Mouse (Mus musculus): ENCODE measurements at regions not wholly inside any gene's neighbourhood (a gene's known extent, or its start where the extent isn't known, plus 50 kb on each side); places are given as distances from the start of the nearest gene placed in this dataset.

GRCm38 (mm10) chr6:117651551-117651950 is 189.4 kb upstream of the Zfp637 start:
- no peak overlapping the region for H3K4me3 ChIP-seq (ENCODE audit: low read depth, low read length)
- ATAC-seq (ENCODE audit: low FRiP score) (no peak), DNase-seq (ENCODE audit: low spot score) (no peak)
- H3K4me2 ChIP-seq (replicated peaks; ENCODE audit: low read depth, low read length), result no peak overlapping the region
- H3K27me3 ChIP-seq (ENCODE audit: control insufficient read depth, insufficient read depth, low read length), result no peaks in the 10 kb centered on the region
- no peaks in the 10 kb centered on the region for H3K9me3 ChIP-seq (ENCODE audit: control insufficient read depth, low read length)
- H3K9ac ChIP-seq (ENCODE audit: low read depth, low read length), result no peak overlapping the region
- H3K27ac ChIP-seq (ENCODE audit: low read depth, low read length), result no peak overlapping the region
- no peaks in the 10 kb centered on the region for H3K36me3 ChIP-seq (ENCODE audit: control insufficient read depth, insufficient read depth, low read length)
- WGBS, result 88% methylated on average over 4 of the region's 4 CpGs
- H3K4me1 ChIP-seq (replicated peaks; ENCODE audit: control insufficient read depth, insufficient read depth, low read length), result no peaks in the 10 kb centered on the region

- 57% methylated on average over 3 of the region's 3 CpGs for WGBS
- no peak overlapping the region for H3K27ac ChIP-seq (ENCODE audit: low read depth, low read length)
These were observed 189.0 kb upstream of the Zfp637 start for GRCm38 (mm10) chr6:117652012-117652411.

GRCm38 (mm10) chr6:117652917-117653316 is 188.1 kb upstream of the Zfp637 start:
- ATAC-seq (ENCODE audit: low FRiP score), result no peak
- Histone ChIP-seq H3K4me2 (replicated peaks; ENCODE audit: low read depth, low read length) (no peak overlapping the region), H3K27me3 (ENCODE audit: control insufficient read depth, insufficient read depth, low read length) (no peaks in the 10 kb centered on the region), H3K9ac (ENCODE audit: low read depth, low read length) (no peak overlapping the region), H3K4me3 (ENCODE audit: low read depth, low read length) (no peak overlapping the region), H3K27ac (ENCODE audit: low read depth, low read length) (no peak overlapping the region), H3K9me3 (ENCODE audit: control insufficient read depth, low read length) (no peaks in the 10 kb centered on the region), H3K4me1 (replicated peaks; ENCODE audit: control insufficient read depth, insufficient read depth, low read length) (no peaks in the 10 kb centered on the region), H3K36me3 (ENCODE audit: control insufficient read depth, insufficient read depth, low read length) (no peaks in the 10 kb centered on the region)
- WGBS, result 74% methylated on average over 9 of the region's 9 CpGs
- DNase-seq (ENCODE audit: low spot score), result no peak

More at GRCm38 (mm10) chr6:117652012-117652411, 189.0 kb upstream of the Zfp637 start:
- no peak for ATAC-seq (ENCODE audit: low FRiP score)
- H3K27me3 ChIP-seq (ENCODE audit: control insufficient read depth, insufficient read depth, low read length), result no peaks in the 10 kb centered on the region
- H3K36me3 ChIP-seq (ENCODE audit: control insufficient read depth, insufficient read depth, low read length), result no peaks in the 10 kb centered on the region
- no peak overlapping the region for H3K9ac ChIP-seq (ENCODE audit: low read depth, low read length)
- no peak overlapping the region for H3K4me3 ChIP-seq (ENCODE audit: low read depth, low read length)
- no peaks in the 10 kb centered on the region for H3K9me3 ChIP-seq (ENCODE audit: control insufficient read depth, low read length)
- H3K4me1 ChIP-seq (replicated peaks; ENCODE audit: control insufficient read depth, insufficient read depth, low read length), result no peaks in the 10 kb centered on the region
- no peak overlapping the region for H3K4me2 ChIP-seq (replicated peaks; ENCODE audit: low read depth, low read length)
- no peak for DNase-seq (ENCODE audit: low spot score)

GRCm38 (mm10) chr6:117653886-117654425 is 187.0 kb upstream of the Zfp637 start:
- WGBS, result 85% methylated on average over 15 of the region's 15 CpGs
- H3K36me3 ChIP-seq (ENCODE audit: control insufficient read depth, insufficient read depth, low read length), result no peaks in the 10 kb centered on the region
- no peaks in the 10 kb centered on the region for H3K27me3 ChIP-seq (ENCODE audit: control insufficient read depth, insufficient read depth, low read length)
- no peak overlapping the region for H3K4me2 ChIP-seq (replicated peaks; ENCODE audit: low read depth, low read length)
- H3K9me3 ChIP-seq (ENCODE audit: control insufficient read depth, low read length), result no peaks in the 10 kb centered on the region
- no peak overlapping the region for H3K9ac ChIP-seq (ENCODE audit: low read depth, low read length)
- H3K4me3 ChIP-seq (ENCODE audit: low read depth, low read length), result no peak overlapping the region
- ATAC-seq (ENCODE audit: low FRiP score) (no peak), DNase-seq (ENCODE audit: low spot score) (no peak)
- no peak overlapping the region for H3K27ac ChIP-seq (ENCODE audit: low read depth, low read length)
- no peaks in the 10 kb centered on the region for H3K4me1 ChIP-seq (replicated peaks; ENCODE audit: control insufficient read depth, insufficient read depth, low read length)

- Histone ChIP-seq H3K4me2 (replicated peaks; ENCODE audit: low read depth, low read length) (no peak overlapping the region), H3K4me3 (ENCODE audit: low read depth, low read length) (no peak overlapping the region), H3K27ac (ENCODE audit: low read depth, low read length) (no peak overlapping the region), H3K27me3 (ENCODE audit: control insufficient read depth, insufficient read depth, low read length) (no peaks in the 10 kb centered on the region), H3K9me3 (ENCODE audit: control insufficient read depth, low read length) (no peaks in the 10 kb centered on the region), H3K9ac (ENCODE audit: low read depth, low read length) (no peak overlapping the region), H3K4me1 (replicated peaks; ENCODE audit: control insufficient read depth, insufficient read depth, low read length) (no peaks in the 10 kb centered on the region), H3K36me3 (ENCODE audit: control insufficient read depth, insufficient read depth, low read length) (no peaks in the 10 kb centered on the region)
- 89% methylated on average over 4 of the region's 4 CpGs for WGBS
- ATAC-seq (ENCODE audit: low FRiP score) (no peak), DNase-seq (ENCODE audit: low spot score) (no peak)
These were observed 185.0 kb upstream of the Zfp637 start for GRCm38 (mm10) chr6:117655986-117656385.

- Histone ChIP-seq H3K4me2 (replicated peaks; ENCODE audit: low read depth, low read length) (no peak overlapping the region), H3K27ac (ENCODE audit: low read depth, low read length) (no peak overlapping the region), H3K9me3 (ENCODE audit: control insufficient read depth, low read length) (no peaks in the 10 kb centered on the region), H3K27me3 (ENCODE audit: control insufficient read depth, insufficient read depth, low read length) (no peaks in the 10 kb centered on the region), H3K36me3 (ENCODE audit: control insufficient read depth, insufficient read depth, low read length) (no peaks in the 10 kb centered on the region), H3K4me3 (ENCODE audit: low read depth, low read length) (no peak overlapping the region), H3K4me1 (replicated peaks; ENCODE audit: control insufficient read depth, insufficient read depth, low read length) (no peaks in the 10 kb centered on the region), H3K9ac (ENCODE audit: low read depth, low read length) (no peak overlapping the region)
- 0 out of 2 replicates have a peak, but pooled peaks have one; percentile 17 for ATAC-seq (ENCODE audit: low FRiP score)
- peak; percentile 43 for DNase-seq (ENCODE audit: low spot score)
- WGBS, result 7% methylated on average over 1 of the region's 1 CpGs
These were observed 180.4 kb upstream of the Zfp637 start for GRCm38 (mm10) chr6:117660576-117660975.

- DNase-seq (ENCODE audit: low spot score), result no peak
- WGBS, result 88% methylated on average over 1 of the region's 1 CpGs
- H3K9me3 ChIP-seq (ENCODE audit: control insufficient read depth, low read length), result no peaks in the 10 kb centered on the region
These were observed 178.3 kb upstream of the Zfp637 start for GRCm38 (mm10) chr6:117662635-117663034.

GRCm38 (mm10) chr6:117670337-117670736 is 170.6 kb upstream of the Zfp637 start:
- Histone ChIP-seq H3K9me3 (ENCODE audit: control insufficient read depth, low read length) (no peaks in the 10 kb centered on the region), H3K4me3 (ENCODE audit: low read depth, low read length) (no peak overlapping the region), H3K4me1 (replicated peaks; ENCODE audit: control insufficient read depth, insufficient read depth, low read length) (no peaks in the 10 kb centered on the region), H3K9ac (ENCODE audit: low read depth, low read length) (no peak overlapping the region), H3K27ac (ENCODE audit: low read depth, low read length) (no peak overlapping the region), H3K36me3 (ENCODE audit: control insufficient read depth, insufficient read depth, low read length) (no peaks in the 10 kb centered on the region), H3K4me2 (replicated peaks; ENCODE audit: low read depth, low read length) (no peak overlapping the region), H3K27me3 (ENCODE audit: control insufficient read depth, insufficient read depth, low read length) (no peaks in the 10 kb centered on the region)
- ATAC-seq (ENCODE audit: low FRiP score) (no peak), DNase-seq (ENCODE audit: low spot score) (no peak)
- 58% methylated on average over 3 of the region's 3 CpGs for WGBS

More at GRCm38 (mm10) chr6:117662635-117663034, 178.3 kb upstream of the Zfp637 start:
- H3K4me1 ChIP-seq (replicated peaks; ENCODE audit: control insufficient read depth, insufficient read depth, low read length), result no peaks in the 10 kb centered on the region
- no peak overlapping the region for H3K27ac ChIP-seq (ENCODE audit: low read depth, low read length)
- H3K36me3 ChIP-seq (ENCODE audit: control insufficient read depth, insufficient read depth, low read length), result no peaks in the 10 kb centered on the region
- ATAC-seq (ENCODE audit: low FRiP score), result no peak
- H3K9ac ChIP-seq (ENCODE audit: low read depth, low read length), result no peak overlapping the region
- H3K4me3 ChIP-seq (ENCODE audit: low read depth, low read length), result no peak overlapping the region
- H3K27me3 ChIP-seq (ENCODE audit: control insufficient read depth, insufficient read depth, low read length), result no peaks in the 10 kb centered on the region
- no peak overlapping the region for H3K4me2 ChIP-seq (replicated peaks; ENCODE audit: low read depth, low read length)

GRCm38 (mm10) chr6:117670792-117671525 is 170.0 kb upstream of the Zfp637 start:
- no peak for DNase-seq (ENCODE audit: low spot score)

More at GRCm38 (mm10) chr6:117670792-117671525, 170.0 kb upstream of the Zfp637 start:
- H3K36me3 ChIP-seq (ENCODE audit: control insufficient read depth, insufficient read depth, low read length), result no peaks in the 10 kb centered on the region
- H3K9me3 ChIP-seq (ENCODE audit: control insufficient read depth, low read length), result no peaks in the 10 kb centered on the region
- no peak for ATAC-seq (ENCODE audit: low FRiP score)
- no peak overlapping the region for H3K4me2 ChIP-seq (replicated peaks; ENCODE audit: low read depth, low read length)
- H3K9ac ChIP-seq (ENCODE audit: low read depth, low read length), result no peak overlapping the region
- 64% methylated on average over 17 of the region's 17 CpGs for WGBS
- no peak overlapping the region for H3K4me3 ChIP-seq (ENCODE audit: low read depth, low read length)
- no peak overlapping the region for H3K27ac ChIP-seq (ENCODE audit: low read depth, low read length)
- H3K27me3 ChIP-seq (ENCODE audit: control insufficient read depth, insufficient read depth, low read length), result no peaks in the 10 kb centered on the region
- no peaks in the 10 kb centered on the region for H3K4me1 ChIP-seq (replicated peaks; ENCODE audit: control insufficient read depth, insufficient read depth, low read length)

Measured in hindbrain, embryonic 11.5 days (tissue).